Mouse (Mus musculus) cerebellum, postnatal 25 days (tissue): ENCODE data around the gene Sytl2.

ENCODE experiments used
- DNase-seq, 2 experiments: peaks; one replicate each; pipeline ENCODE4 v3.0.0; 2021; ENCODE audit warnings: mixed read lengths in 2 of 2

Sytl2 gene

GRCm38 (mm10) chr7:90301942-90302646 is at the start of gene Sytl2:
Gene Sytl2 (plus strand): TSS chr7:90302252.
- DNase-seq = peak; percentile 70 to 81

GRCm38 (mm10) chr7:90252946-90253345 is 49.1 kb upstream of the Sytl2 start:
- DNase-seq = no peak

GRCm38 (mm10) chr7:90258701-90259100 is 43.4 kb upstream of the Sytl2 start:
- no peak for DNase-seq

- no peak for DNase-seq
Measured at GRCm38 (mm10) chr7:90259899-90260298, 42.2 kb upstream of the Sytl2 start.

GRCm38 (mm10) chr7:90261902-90262599 is 40.0 kb upstream of the Sytl2 start:
- no peak for DNase-seq

GRCm38 (mm10) chr7:90265289-90265970 is 36.6 kb upstream of the Sytl2 start, which contains the start of gene Ccdc83:
Gene Ccdc83 (minus strand): TSS chr7:90265777.
- DNase-seq = peak; percentile 82 to 84

- DNase-seq = no peak
Measured at GRCm38 (mm10) chr7:90270141-90270540, 31.9 kb upstream of the Sytl2 start.

GRCm38 (mm10) chr7:90274561-90275100 is 27.4 kb upstream of the Sytl2 start:
- no peak for DNase-seq

GRCm38 (mm10) chr7:90277246-90277645 is 24.8 kb upstream of the Sytl2 start:
- DNase-seq = no peak

GRCm38 (mm10) chr7:90277769-90278168 is 24.3 kb upstream of the Sytl2 start:
- no peak for DNase-seq

- DNase-seq = no peak
Measured at GRCm38 (mm10) chr7:90279136-90279535, 22.9 kb upstream of the Sytl2 start.

- peak; percentile 33 to 62 for DNase-seq
Measured at GRCm38 (mm10) chr7:90280274-90280875, 21.7 kb upstream of the Sytl2 start.

GRCm38 (mm10) chr7:90280878-90281277 is 21.2 kb upstream of the Sytl2 start:
- DNase-seq = no peak

GRCm38 (mm10) chr7:90281759-90282546 is 20.1 kb upstream of the Sytl2 start:
- DNase-seq = no peak

- DNase-seq = no peak
Measured at GRCm38 (mm10) chr7:90282786-90283185, 19.3 kb upstream of the Sytl2 start.

GRCm38 (mm10) chr7:90284793-90285192 is 17.3 kb upstream of the Sytl2 start:
- no peak for DNase-seq

- DNase-seq = no peak
Measured at GRCm38 (mm10) chr7:90291885-90292284, 10.2 kb upstream of the Sytl2 start.

GRCm38 (mm10) chr7:90302647-90303552 is 848 bp downstream of the Sytl2 start:
- peak in 1 of 2 experiments; percentile 29 for DNase-seq

- no peak for DNase-seq
Measured at GRCm38 (mm10) chr7:90306079-90306478, 4.0 kb downstream of the Sytl2 start.

- no peak for DNase-seq
Measured at GRCm38 (mm10) chr7:90306968-90307367, 4.9 kb downstream of the Sytl2 start.

- no peak for DNase-seq
Measured at GRCm38 (mm10) chr7:90308003-90308402, 6.0 kb downstream of the Sytl2 start.
